Mouse (Mus musculus) neural tube, embryonic 13.5 days (tissue): ENCODE measurements around the gene Tfrc. TPM values are rescaled to one million over a fixed set of nuclear protein-coding genes. Genes with fewer than 3 reads are reported as not detected.

Experiments
- ATAC-seq: fragments of 200-750 bp; cut with Nextera tagmentation; 2 replicates; pipeline ENCODE4 v1.8.0; 2017; ENCODE audit warnings: low read depth, mild to moderate bottlenecking, moderate TSS enrichment, moderate library complexity
- H3K27ac ChIP-seq: fragments of 300-500 bp; sonication (generic); replicated peaks from 2 replicates; pipeline ENCODE4 v1.5.1; 2015; ENCODE audit warnings: moderate library complexity, mild to moderate bottlenecking, inconsistent platforms
- H3K27me3 ChIP-seq: fragments of 300-500 bp; sonication (generic); 2 replicates; pipeline ENCODE4 v1.6.1; 2015; ENCODE audit warnings: mild to moderate bottlenecking, inconsistent platforms
- H3K36me3 ChIP-seq: fragments of 300-500 bp; sonication (generic); 2 replicates; pipeline ENCODE4 v1.6.1; 2015; ENCODE audit warnings: mild to moderate bottlenecking, inconsistent platforms
- H3K4me1 ChIP-seq: fragments of 300-500 bp; sonication (generic); replicated peaks from 2 replicates; pipeline ENCODE4 v1.6.1; 2015; ENCODE audit warnings: inconsistent platforms
- H3K4me2 ChIP-seq: fragments of 300-500 bp; sonication (generic); 2 replicates; pipeline ENCODE4 v1.6.1; 2015; ENCODE audit warnings: inconsistent platforms, mild to moderate bottlenecking, moderate library complexity
- H3K4me3 ChIP-seq: fragments of 300-500 bp; sonication (generic); 2 replicates; pipeline ENCODE4 v1.5.1; 2015; ENCODE audit warnings: mild to moderate bottlenecking, inconsistent platforms
- H3K9ac ChIP-seq: fragments of 300-500 bp; sonication (generic); 2 replicates; pipeline ENCODE4 v1.6.1; 2015; ENCODE audit warnings: moderate library complexity, mild to moderate bottlenecking, inconsistent platforms
- H3K9me3 ChIP-seq: fragments of 300-500 bp; sonication (generic); 2 replicates; pipeline ENCODE4 v1.6.1; 2016; ENCODE audit warnings: inconsistent platforms
- WGBS: fragments of 180-500 bp; shearing (Covaris S2); methylation state at CpG from one replicate; pipeline ENCODE4 v1.1.7; 2015; 5-methylcytosine and 5-hydroxymethylcytosine counted together
- polyA plus RNA-seq: library from polyadenylated mRNA; unstranded; fragments of >200 nt; fragmentation: Nextera tagmentation; extraction: Ambion mirVana; gene quantifications from 2 replicates; pipeline ENCODE4 v1.2.1, GENCODE M21; 2015

Tfrc gene
- polyA plus RNA-seq, 1 experiment from 2014 or later, result 36.0 TPM

DNA sequence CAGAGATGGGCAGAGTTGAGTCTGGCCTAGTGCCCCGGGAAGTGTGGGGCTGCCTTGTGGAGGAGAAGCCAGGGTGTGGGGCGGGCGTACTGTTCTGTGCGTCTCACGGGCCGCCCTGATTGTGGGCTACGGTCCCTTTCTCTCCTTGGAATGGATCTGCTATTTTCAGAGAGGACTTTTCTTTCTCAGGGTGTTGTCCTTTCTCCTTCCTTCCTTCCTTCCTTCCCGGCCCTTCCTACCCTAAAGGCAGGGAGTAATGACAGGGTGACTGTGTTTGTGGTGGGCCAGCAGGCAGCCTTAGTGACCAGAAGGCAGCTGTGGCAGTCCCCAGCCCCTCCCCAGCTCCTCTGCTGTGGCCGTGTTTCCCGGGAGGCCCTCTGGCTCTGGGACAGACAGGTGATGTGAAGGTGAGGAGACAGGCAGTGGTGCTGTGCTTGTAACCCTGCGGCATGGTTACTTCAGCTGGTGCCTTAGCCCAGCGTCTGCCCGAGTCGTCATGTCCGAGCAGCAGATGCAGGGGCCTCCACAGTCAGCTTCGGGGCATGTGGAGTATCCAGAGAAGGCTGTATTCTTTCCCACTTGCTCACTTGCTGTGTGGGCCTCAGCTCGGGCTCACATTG is 65.5 kb downstream of the Tfrc start:
- ATAC-seq, result no peak
- no peaks in the 10 kb centered on the region for H3K9me3 ChIP-seq
- no peak overlapping the region for H3K27ac ChIP-seq
- no peak overlapping the region for H3K9ac ChIP-seq
- no peak overlapping the region for H3K4me3 ChIP-seq
- H3K4me1 ChIP-seq, result no peaks in the 10 kb centered on the region
- 91% methylated on average over 17 of the region's 17 CpGs for WGBS
- H3K4me2 ChIP-seq, result no peak overlapping the region
- peaks cover 99% of the 10 kb centered on the region for H3K36me3 ChIP-seq
- no peaks in the 10 kb centered on the region for H3K27me3 ChIP-seq

GRCm38 (mm10) chr16:32677040-32677700 is 68.5 kb downstream of the Tfrc start:
- no peak overlapping the region for H3K27ac ChIP-seq
- WGBS, result 83% methylated on average over 10 of the region's 10 CpGs
- peaks cover 95% of the 10 kb centered on the region for H3K36me3 ChIP-seq
- H3K4me2 ChIP-seq, result no peak overlapping the region
- H3K4me3 ChIP-seq, result no peak overlapping the region
- H3K9ac ChIP-seq, result no peak overlapping the region
- no peak for ATAC-seq
- no peaks in the 10 kb centered on the region for H3K9me3 ChIP-seq
- no peaks in the 10 kb centered on the region for H3K4me1 ChIP-seq
- no peaks in the 10 kb centered on the region for H3K27me3 ChIP-seq

DNA sequence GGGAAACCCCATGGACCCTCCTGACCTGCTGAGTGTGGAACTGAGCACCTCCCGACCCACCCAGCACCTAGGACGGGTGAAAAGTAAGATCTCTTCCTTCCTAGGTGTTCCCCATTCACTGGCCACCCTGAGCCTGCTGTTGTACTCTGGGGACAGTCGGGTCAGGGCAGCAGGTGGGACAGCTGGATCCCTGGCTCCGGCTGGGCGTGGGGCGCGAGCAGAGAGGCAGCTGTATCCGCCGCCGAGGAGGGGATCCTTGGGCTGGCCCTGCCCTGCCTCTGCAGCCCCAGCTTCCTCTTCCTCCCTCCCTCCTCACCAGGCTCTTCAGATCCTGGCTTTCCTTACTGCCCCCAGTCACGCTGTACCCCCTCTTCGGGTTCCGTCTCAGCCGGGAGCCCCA is 69.2 kb downstream of the Tfrc start:
- no peak for ATAC-seq
- peaks cover 92% of the 10 kb centered on the region for H3K36me3 ChIP-seq
- no peaks in the 10 kb centered on the region for H3K27me3 ChIP-seq
- no peak overlapping the region for H3K4me3 ChIP-seq
- H3K4me1 ChIP-seq, result no peaks in the 10 kb centered on the region
- no peak overlapping the region for H3K9ac ChIP-seq
- H3K9me3 ChIP-seq, result no peaks in the 10 kb centered on the region
- H3K27ac ChIP-seq, result no peak overlapping the region
- no peak overlapping the region for H3K4me2 ChIP-seq
- 84% methylated on average over 14 of the region's 14 CpGs for WGBS

DNA sequence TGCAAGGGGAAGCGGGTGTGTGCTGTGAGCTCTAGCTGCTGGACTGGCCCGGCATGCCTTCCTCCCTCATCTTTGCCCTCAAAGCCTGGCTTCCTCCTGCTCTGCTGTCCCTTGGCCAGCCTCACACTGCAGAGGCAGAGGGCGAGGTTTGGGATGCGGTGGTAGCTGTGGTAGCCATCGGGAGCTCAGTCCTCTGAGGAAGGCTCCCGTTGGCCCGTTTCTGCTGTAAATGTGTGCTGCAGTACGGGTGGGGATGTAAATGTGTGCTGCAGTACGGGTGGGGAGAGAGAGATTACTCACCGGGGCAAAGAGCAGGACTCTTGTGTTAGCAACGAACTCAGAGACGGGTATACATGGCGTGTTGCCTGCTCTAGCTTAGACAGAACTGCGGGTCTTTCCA is 70.1 kb downstream of the Tfrc start:
- WGBS, result 88% methylated on average over 14 of the region's 14 CpGs
- Histone ChIP-seq H3K27ac (no peak overlapping the region), H3K4me2 (no peak overlapping the region), H3K4me1 (no peaks in the 10 kb centered on the region), H3K36me3 (peaks cover 90% of the 10 kb centered on the region), H3K9ac (no peak overlapping the region), H3K27me3 (no peaks in the 10 kb centered on the region), H3K9me3 (no peaks in the 10 kb centered on the region), H3K4me3 (no peak overlapping the region)
- no peak for ATAC-seq

DNA sequence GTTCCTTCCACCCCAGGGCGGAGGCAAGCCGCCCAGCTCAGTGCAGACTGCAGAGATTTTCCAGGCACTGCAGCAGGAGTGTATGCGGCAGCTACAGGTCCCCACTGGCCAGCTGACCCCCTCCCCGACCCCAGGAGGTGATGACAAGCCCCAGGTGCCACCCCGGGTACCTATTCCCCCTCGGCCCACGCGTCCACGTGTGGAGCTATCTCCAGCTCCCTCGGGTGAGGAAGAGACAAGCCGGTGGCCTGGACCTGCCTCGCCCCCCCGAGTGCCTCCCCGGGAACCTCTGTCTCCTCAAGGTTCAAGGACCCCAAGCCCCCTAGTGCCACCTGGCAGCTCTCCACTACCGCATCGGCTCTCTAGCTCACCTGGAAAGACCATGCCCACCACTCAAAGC is 71.3 kb downstream of the Tfrc start:
- no peaks in the 10 kb centered on the region for H3K9me3 ChIP-seq
- no peak overlapping the region for H3K9ac ChIP-seq
- no peaks in the 10 kb centered on the region for H3K27me3 ChIP-seq
- no peaks in the 10 kb centered on the region for H3K4me1 ChIP-seq
- H3K4me2 ChIP-seq, result no peak overlapping the region
- peaks cover 78% of the 10 kb centered on the region for H3K36me3 ChIP-seq
- no peak overlapping the region for H3K4me3 ChIP-seq
- WGBS, result 92% methylated on average over 16 of the region's 16 CpGs
- no peak overlapping the region for H3K27ac ChIP-seq
- no peak for ATAC-seq

GRCm38 (mm10) chr16:32680806-32681205 is 72.1 kb downstream of the Tfrc start:
- H3K36me3 ChIP-seq, result peaks cover 70% of the 10 kb centered on the region

GRCm38 (mm10) chr16:32682194-32682593 is 73.5 kb downstream of the Tfrc start:
- no peak overlapping the region for H3K4me3 ChIP-seq
- ATAC-seq, result 0 out of 2 replicates have a peak, but pooled peaks have one; percentile 23
- no peak overlapping the region for H3K4me2 ChIP-seq
- 34% methylated on average over 5 of the region's 5 CpGs for WGBS
- H3K36me3 ChIP-seq, result peaks cover 56% of the 10 kb centered on the region
- H3K27ac ChIP-seq, result no peak overlapping the region
- no peaks in the 10 kb centered on the region for H3K27me3 ChIP-seq
- H3K4me1 ChIP-seq, result no peaks in the 10 kb centered on the region
- H3K9ac ChIP-seq, result no peak overlapping the region
- no peaks in the 10 kb centered on the region for H3K9me3 ChIP-seq

More at GRCm38 (mm10) chr16:32680806-32681205, 72.1 kb downstream of the Tfrc start:
- Histone ChIP-seq H3K9ac (no peak overlapping the region), H3K27ac (no peak overlapping the region), H3K4me2 (no peak overlapping the region), H3K4me3 (no peak overlapping the region), H3K9me3 (no peaks in the 10 kb centered on the region), H3K4me1 (no peaks in the 10 kb centered on the region), H3K27me3 (no peaks in the 10 kb centered on the region)
- WGBS, result 94% methylated on average over 6 of the region's 6 CpGs
- no peak for ATAC-seq

Other genes starting within 250 kb of the Tfrc start
- not detected in 2 replicates for gene Tm4sf19, start 208.4 kb upstream of the Tfrc start, polyA plus RNA-seq
- gene Tctex1d2, start 189.2 kb upstream of the Tfrc start, polyA plus RNA-seq, result 33.2 and 40.3 TPM in 2 replicates
- 42.1 and 49.7 TPM in 2 replicates for gene Pcyt1a, start 178.0 kb upstream of the Tfrc start, polyA plus RNA-seq
- 0.17 TPM in 1 of 2 replicates, not detected in the other for gene Slc51a, start 121.0 kb upstream of the Tfrc start, polyA plus RNA-seq
- not detected in 2 replicates for gene Zdhhc19, start 112.7 kb upstream of the Tfrc start, polyA plus RNA-seq
- 20.0 and 21.4 TPM in 2 replicates for gene Tnk2, start 35.0 kb downstream of the Tfrc start, polyA plus RNA-seq
- gene Muc4, start 127.0 kb downstream of the Tfrc start, polyA plus RNA-seq, result not detected in 2 replicates
- gene Muc20, start 188.5 kb downstream of the Tfrc start, polyA plus RNA-seq, result not detected in 2 replicates
- gene Smbd1, start 201.6 kb downstream of the Tfrc start, polyA plus RNA-seq, result not detected in 2 replicates